Mouse (Mus musculus) heart, postnatal 10 days (tissue): Measurements from ENCODE around the gene Sh3d19. TPM values are rescaled to one million over a fixed set of nuclear protein-coding genes. Genes with fewer than 3 reads are reported as not detected.

Experiments used
- DNase-seq, 2 experiments: peaks; one replicate each; pipeline ENCODE4 v3.0.0; 2021
- intact Hi-C: fragments of 180-260 bp; cut with DNase I; formaldehyde crosslinking; loops from one replicate; pipeline ENCODE4 v1.15.1; 2025
- total RNA-seq, 2 experiments: library from RNA; stranded (reverse); gene quantifications; 2 replicates each; pipeline ENCODE4 v1.2.3; 2021

Gene Sh3d19
- total RNA-seq, 2 experiments from 2014 or later, result 23.4 to 27.8 TPM

DNA sequence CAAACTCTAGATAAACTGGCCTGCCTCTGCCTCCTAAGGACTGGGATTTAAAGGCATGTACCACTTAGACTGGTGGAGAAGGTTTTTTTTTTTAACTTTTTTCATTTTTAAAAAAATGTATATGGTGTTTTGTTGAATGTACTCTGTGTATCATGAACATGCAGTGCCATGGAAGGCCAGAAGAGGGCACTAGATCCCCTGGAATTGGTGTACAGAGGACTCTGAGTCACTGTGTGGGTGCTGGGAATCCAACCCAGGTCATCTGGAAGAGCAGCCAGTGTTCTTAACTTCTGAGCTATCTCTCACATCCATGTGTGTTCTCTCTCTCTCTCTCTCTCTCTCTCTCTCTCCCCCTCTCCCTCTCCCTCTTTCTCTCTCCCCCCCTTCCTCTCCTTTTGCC, 151.2 kb downstream of the Sh3d19 start:
- no peak for DNase-seq
- intact Hi-C loops, result no loop called here

DNA sequence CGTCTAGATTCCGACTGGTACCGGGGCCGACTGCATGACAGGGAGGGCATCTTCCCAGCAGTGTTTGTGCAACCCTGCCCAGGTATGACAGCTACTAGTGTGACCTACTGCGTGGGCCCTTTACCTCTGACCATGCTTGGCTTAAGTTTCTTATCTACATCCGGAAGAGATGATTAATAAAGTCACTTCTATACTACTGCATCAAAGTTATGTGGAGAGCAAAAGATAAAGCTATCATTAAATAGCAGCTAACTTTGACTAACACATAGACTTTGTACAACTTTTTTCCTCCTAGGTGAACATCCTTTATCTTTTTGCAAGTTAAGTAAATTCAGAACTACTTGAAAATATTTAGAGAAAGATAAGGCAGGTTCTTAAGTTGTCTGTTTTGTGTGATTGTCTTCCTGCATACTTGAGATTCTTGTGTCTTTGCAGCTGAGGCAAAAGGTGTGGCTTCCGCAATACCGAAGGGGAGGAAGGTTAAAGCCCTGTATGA, 152.4 kb downstream of the Sh3d19 start:
- intact Hi-C loops, result no loop called here
- no peak for DNase-seq

DNA sequence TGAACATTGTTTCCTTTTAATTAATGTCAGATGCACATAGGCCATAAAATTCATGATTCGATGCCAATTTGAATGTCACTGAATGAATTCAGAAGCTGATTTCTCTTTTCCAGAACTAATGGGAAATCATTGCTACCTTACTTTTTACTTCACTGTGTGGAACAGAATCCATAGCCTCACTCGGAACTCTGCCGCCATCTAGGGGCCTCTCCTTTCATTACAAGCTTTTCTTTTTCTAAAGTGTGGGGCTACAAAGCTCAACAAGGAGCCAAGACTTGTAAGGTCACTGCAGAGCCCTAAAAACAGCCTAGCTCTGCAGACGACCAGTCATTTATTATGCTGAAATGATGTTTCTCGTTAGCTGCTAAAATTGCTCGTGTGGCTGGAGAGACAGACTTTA, 158.8 kb downstream of the Sh3d19 start:
- intact Hi-C loops, result loop anchor here (2.0 to 10.0 kb wide), 5 partner anchors 207 to 1435 kb away; partner anchors contain the start of gene Gatb

DNA sequence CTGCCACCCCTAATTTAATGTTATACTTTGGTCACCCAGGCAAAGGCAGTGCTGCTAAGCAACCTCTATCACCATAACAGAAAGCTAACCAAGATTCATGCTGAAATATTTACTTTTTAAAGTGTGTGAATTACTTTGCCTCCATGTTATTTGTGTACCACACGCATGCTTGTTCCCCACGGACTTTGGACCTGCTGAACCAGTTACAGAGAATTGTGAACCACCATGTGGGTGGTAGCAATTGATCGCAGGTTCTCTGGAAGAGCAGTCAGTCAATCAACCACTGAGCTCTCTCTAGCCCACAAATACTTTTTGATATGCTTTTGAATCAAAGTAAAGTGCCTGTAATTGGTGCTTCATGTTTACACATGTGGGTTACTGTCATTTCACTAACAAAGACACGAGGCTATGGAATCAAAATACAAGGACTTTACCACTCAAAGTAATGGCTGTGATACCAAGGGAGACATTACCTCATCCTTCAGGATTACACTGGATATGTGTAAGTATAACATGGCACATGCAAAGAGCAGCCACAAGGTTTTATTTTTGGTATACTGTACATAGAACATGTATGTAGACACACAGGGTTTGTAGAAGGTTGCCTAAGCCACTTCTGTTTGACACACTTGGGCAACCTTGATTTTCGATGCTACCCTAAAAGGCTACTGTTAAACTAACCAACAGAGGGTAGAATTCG, 164.2 kb downstream of the Sh3d19 start:
- intact Hi-C loops, result loop anchor here (5.0 to 10.0 kb wide), 3 partner anchors 563 to 1440 kb away; partner anchors contain the start of gene Gatb
- DNase-seq, result no peak

More for the DNA sequence above, 158.8 kb downstream of the Sh3d19 start:
- DNase-seq, result peak; percentile 72 to 89

DNA sequence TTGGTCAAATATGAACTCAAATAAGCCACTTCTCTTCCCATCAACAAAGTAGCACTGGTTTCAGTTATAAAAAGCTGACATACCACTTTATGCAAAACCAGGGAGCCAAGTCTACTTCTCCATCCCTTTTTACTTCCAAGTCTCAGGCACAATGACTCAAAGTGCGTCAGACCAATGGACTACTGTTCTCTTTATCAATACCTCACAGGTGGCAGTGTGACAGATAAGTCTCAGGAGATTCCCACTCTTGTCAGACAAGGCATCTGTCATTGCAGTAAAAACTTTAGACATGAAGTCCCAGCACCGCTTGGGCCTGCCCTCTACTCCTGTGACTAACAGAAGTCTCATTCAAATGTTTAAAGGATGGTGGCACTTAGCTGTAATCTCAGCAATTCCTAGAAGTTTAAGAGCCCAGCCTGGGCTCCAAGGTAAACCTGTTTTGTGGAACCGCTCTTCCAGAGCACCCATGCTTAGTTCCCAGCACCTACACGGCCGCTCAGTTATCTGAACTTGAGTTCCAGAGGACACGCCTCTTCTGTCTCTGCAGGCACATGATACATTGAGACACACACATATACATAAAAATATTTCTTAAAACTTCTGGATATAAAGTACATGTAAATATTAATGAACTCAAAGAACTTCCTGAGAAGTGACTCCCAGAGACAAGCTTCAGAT, 165.1 kb downstream of the Sh3d19 start:
- intact Hi-C loops, result loop anchor here (10.0 kb wide), 2 partner anchors 1221 to 1441 kb away; no protein-coding TSS in a partner anchor
- DNase-seq, result no peak

DNA sequence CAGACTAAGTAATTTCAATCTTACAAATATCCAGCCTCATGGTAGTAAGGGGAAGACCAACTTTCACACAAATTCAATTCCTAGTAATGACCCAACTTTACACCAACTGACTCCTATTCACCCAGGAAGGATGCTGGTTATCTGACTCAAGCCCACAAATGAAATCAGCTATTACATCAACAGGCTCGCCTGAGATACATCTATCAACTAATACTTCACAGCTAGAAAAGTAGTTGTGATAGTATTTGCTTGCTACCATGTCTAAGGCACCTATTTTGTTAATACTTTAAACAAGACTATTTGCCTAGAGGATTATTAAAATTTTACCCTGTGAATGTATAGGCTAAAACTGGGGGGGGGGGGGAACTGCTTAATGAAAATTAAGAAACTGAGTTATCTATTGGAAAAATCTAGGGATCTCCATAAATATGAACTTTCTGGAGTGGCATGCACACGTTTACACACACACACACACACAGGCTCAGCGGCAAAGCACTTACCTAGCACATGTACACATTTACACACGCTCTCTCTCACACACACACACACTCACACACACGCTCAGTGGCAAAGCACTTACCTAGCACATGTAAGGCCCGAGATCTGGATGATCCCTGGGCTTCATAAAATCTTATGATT, 166.1 kb downstream of the Sh3d19 start:
- intact Hi-C loops, result loop anchor here (10.0 kb wide), 2 partner anchors 1222 to 1442 kb away; no protein-coding TSS in a partner anchor

DNA sequence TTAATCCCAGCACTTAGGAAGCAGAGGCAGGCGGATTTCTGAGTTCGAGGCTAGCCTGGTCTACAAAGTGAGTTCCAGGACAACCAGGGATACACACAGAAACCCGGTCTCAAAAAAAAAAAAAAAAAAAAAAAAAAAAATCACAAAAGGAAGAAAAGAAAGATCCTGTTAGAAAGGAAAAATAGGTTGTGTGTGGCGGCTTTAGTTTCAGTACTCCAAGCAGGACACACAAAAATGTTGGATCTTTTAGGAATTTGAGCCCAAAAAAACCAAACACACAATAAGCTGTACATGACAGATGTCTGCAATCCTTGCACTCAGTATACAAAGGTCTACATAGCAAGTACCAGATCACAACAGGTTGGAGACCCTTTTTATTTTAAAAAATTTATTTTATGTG, 168.8 kb downstream of the Sh3d19 start:
- intact Hi-C loops, result loop anchor here (10.0 kb wide), 2 partner anchors 1225 to 1445 kb away; no protein-coding TSS in a partner anchor
- DNase-seq, result no peak

More for the DNA sequence above, 166.1 kb downstream of the Sh3d19 start:
- no peak for DNase-seq

DNA sequence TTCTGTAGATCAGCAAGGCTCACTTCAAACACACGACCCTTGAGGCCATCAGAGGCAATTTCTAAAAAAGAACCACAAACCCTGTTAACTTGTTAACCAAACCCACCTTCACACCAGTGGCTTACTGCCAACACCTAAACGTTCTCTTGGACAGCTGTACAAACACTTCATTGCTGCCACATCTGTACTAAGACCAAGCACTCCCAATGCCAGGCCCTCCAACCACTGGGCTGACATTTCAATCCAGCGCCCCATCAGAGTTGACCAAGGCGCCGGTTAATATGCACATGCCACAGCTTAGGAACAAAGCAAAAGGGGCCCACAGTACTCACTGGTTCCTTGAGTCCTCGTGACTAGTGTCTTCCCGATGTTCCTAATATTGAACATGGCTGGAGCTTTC, 170.5 kb downstream of the Sh3d19 start:
- intact Hi-C loops, result no loop called here
- DNase-seq, result peak; percentile 9 to 29

DNA sequence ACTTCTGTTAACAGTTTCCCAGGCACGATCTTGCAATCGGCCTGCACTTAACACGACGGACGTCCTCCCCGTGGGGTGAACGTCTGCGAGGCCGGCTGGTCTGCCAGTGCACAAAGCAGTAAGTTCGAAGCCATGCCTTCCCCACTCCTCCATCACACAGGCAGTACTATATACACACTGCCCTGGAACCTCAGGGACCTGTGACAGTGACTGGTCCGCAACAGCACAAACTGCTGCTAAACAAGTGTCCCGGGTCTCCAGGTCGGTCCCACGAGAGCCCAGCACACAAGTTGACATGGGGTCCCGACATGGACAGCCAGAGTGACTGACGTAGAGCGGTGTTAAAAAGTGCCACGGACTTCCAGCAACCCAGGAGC, 171.0 kb downstream of the Sh3d19 start:
- intact Hi-C loops, result no loop called here
- DNase-seq, result no peak

DNA sequence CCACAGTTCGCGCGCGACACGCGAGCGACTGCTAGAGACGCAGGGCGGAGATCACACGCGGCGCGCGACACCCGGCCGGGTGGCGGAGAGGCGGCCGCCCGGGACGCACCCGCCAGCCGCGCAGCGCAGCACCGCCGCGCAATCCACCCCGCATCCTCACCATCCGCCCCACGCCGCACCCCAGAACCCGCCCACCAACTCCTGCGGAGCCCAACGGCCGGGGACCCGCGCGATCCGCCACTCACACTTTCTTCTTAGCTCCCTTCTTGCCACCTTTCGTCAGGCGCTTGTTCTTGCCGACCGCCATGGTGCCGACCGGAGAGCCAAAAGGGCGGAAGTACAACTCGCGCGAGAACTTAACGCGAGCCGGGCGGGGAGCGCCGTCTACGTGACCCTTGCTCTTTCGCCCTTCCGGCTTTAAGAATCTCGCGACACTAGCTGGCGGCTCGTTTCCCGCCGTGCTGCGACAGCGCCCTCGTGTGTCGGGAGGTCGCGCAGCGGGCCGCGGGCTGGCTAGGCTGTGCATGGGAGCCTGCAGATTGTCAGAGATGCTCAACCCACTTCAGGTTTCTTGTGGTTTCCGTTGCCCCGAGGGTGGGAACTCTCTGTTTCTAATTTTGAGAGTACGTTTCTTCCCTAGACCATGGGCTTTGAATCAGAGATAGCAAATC, 171.5 kb downstream of the Sh3d19 start, which contains the start of gene Rps3a1:
Gene Rps3a1 (minus strand): TSS at position 440 of the 671 bp plus-strand sequence.
- peak; percentile 99 for DNase-seq
- intact Hi-C loops, result no loop called here

DNA sequence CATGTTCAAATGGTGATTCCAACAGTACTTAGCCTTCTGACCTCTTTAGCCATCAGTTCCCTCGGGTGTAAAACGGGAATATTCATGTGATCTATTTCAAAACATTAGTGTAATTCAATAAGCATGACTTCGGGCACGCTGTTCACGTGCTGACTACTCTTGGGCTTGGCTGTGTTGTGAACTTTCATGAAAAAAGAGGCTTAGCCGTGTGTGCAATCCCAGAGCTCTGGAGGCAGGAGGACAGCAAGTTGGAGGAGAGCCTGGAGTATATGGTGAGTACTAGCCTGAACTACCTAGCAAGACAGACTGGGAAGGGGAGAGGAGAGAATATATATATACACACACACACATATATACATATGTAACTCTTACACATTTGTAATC, 172.0 kb downstream of the Sh3d19 start:
- no peak for DNase-seq
- intact Hi-C loops, result no loop called here

DNA sequence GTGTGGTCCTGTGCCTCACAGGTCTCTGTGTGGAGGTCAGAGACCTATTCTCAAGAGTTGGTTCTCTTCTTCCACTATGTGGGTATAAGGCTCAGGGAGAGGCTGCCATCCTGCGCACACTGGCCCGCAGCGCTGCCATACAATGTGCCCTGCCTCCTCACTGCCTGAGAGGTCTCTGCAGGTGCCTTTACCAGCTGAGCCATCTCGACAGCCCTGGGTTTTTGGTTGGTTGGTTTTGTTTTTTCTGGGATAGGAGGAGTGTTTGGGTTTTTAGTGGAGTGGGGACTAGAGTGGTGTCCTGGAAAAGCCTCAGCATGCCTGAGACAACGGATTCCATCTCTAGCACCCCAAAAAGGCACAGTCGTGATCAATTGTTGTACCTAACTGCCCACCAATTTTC, 172.4 kb downstream of the Sh3d19 start:
- DNase-seq, result no peak
- intact Hi-C loops, result no loop called here

DNA sequence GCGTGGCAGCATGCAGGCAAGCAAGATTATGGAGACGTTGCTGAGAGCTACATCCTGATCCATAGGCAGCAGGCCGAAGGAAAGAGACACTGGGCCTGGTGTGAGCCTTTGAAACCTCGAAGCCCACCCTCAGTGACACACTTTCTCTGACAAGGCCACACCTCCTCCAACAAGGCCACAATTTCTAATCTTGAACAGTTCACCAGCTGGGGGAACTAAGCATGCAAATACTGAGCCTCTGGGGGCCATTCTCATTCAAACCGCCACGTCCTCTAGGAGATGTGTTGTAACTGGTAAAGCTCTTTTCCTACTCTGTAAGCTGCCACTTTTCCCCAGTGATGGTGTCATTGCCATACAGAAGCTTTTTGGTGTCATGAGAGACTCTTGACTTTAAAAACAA, 178.2 kb downstream of the Sh3d19 start:
- intact Hi-C loops, result no loop called here
- DNase-seq, result no peak

DNA sequence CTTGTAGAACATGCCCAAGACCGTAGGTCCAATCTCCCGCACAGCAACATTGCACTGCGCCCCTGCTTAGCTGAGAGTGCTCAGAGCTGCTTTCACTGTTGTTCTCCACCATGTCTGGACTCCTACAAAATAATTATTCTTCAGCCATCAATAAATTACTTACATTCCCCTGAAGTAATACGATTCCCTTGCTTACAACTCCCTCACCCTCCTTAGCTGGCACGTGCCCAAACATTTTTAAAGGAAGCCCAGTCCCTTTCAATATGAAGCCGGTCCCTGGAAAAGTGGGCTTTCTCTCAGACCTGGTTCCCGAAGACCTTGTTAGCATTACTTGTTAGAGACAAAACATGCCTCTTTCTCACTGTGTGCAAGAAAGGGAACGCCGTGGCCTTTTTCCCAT, 178.6 kb downstream of the Sh3d19 start:
- intact Hi-C loops, result no loop called here
- no peak for DNase-seq

DNA sequence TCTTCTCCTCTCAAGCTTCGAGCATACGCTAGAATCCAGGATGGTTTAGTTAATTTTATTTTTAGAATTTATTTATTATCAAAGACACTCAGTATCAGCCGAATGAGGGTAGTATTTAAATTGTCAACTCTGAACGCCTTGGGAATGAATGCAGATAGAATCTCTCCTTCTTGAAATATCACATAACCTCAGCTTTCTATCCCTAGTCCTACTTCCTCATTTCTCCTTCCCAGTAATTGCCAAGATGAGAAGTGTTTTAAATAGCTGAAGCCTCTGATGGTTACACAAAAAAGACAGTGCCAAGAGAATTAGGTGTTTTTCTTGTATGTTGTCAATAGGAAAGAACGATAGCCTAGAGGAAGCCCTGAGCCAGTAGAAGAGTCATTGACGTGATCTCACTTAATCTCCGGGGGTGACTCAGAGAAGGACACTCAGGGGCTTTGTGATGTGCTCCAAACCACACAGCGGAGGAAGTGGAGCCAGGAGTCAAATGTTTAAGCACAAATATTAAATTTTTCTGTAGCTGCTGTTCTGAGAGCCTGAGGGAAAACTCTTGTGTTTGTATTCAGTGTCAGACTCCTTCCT, 198.0 kb downstream of the Sh3d19 start:
- intact Hi-C loops, result no loop called here
- DNase-seq, result no peak

DNA sequence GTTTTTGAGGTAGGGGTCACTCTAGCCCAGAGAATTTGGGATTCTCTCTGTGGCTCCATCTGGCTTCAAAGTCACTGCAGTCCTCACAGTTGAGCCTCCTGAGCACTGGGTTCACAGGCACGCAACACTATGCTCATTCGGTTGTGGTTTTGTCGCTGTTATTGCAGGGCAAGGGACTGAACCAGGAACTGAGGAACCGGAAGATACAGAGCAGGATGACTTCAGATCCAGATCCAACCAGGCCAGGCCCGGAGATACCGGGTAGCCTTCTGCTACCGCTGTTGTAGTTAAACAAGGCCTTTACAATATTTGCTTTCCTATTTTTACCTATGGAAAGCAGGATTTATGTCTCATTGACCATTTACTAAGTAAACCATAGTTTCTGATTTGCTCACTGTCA, 208.8 kb downstream of the Sh3d19 start:
- no peak for DNase-seq
- intact Hi-C loops, result no loop called here
